Comparison of ENCODE assay signal across 10 mouse cellular contexts in genomic region chr16:30416284-30416683, GRCm38 (mm10). TPM values are rescaled to one million over a fixed set of nuclear protein-coding genes. Genes with fewer than 3 reads are reported as not detected.
DNase-seq lines count a peak whose midpoint lies in the region; ATAC-seq and TF ChIP-seq lines count a peak whose summit lies in the region.
"Had no signal": no experiment of that assay in that cellular context is flagged by ENCODE, and none has a peak within 500 bp of the region (broad histone marks: within the 10 kb centered on the region; RNA-seq: fewer than 3 reads in every experiment).

No protein-coding gene starts in this region.

- H3K27ac ChIP-seq in bone marrow macrophage, adult 2 months (ENCODE audit: insufficient read depth, low read depth, low read length) = peak overlapping the region; percentile 77
- H3K27ac ChIP-seq in intestine, embryonic 16.5 days (ENCODE audit: low read length) = peak overlapping the region; percentile 25
- H3K27ac ChIP-seq: midbrain, embryonic 10.5 days had no signal

- TF ChIP-seq POLR2A in bone marrow macrophage, adult 2 months (IDR thresholded peaks at IDR 0.05; ENCODE audit: borderline replicate concordance, low read depth, low read length) = no peak

- no peaks in the 10 kb centered on the region for H3K27me3 ChIP-seq in intestine, embryonic 16.5 days (replicated peaks; ENCODE audit: control insufficient read depth, insufficient read depth, low read length)

- WGBS in intestine, embryonic 16.5 days = 51% methylated on average over 5 of the region's 5 CpGs

- intact Hi-C loops in left cerebral cortex, postnatal 10 days (cut with DNase I) = no loop called here

- no peak overlapping the region for H3K4me2 ChIP-seq in intestine, embryonic 16.5 days (ENCODE audit: low read depth, low read length)

- peaks cover 18% of the 10 kb centered on the region for H3K4me1 ChIP-seq in bone marrow macrophage, adult 2 months (ENCODE audit: control insufficient read depth, insufficient read depth, low read length)
- H3K4me1 ChIP-seq in intestine, embryonic 16.5 days (ENCODE audit: control insufficient read depth, insufficient read depth, low read length) = peaks cover 14% of the 10 kb centered on the region; the same call in 1 of the 2 replicates
- H3K4me1 ChIP-seq: midbrain, embryonic 10.5 days had no signal

- H3K36me3 ChIP-seq in intestine, embryonic 16.5 days (ENCODE audit: control insufficient read depth, insufficient read depth, low read length) = no peaks in the 10 kb centered on the region
- H3K36me3 ChIP-seq: G1E; midbrain, embryonic 10.5 days had no signal

- peak; percentile 85 for ATAC-seq in intestine, embryonic 16.5 days

- no peaks in the 10 kb centered on the region for H3K9me3 ChIP-seq in intestine, embryonic 16.5 days (ENCODE audit: control insufficient read depth, low read length)
- H3K9me3 ChIP-seq: G1E; midbrain, embryonic 10.5 days had no signal

- H3K4me3 ChIP-seq in bone marrow macrophage, adult 2 months (ENCODE audit: insufficient read depth, low read length) = peak overlapping the region; percentile 40
- no peak overlapping the region for H3K4me3 ChIP-seq in intestine, embryonic 16.5 days (ENCODE audit: low read length)
- H3K4me3 ChIP-seq: midbrain, embryonic 10.5 days had no signal

- DNase-seq in left cerebral cortex, postnatal 10 days (ENCODE audit: extremely low spot score in 1 of 2, low spot score in 2 of 2) = peak; percentile 23 to 56
- no peak for DNase-seq in left cerebral cortex, adult 11 months (ENCODE audit: low spot score)
- DNase-seq in lung, postnatal 4 days = peak; percentile 25 to 45
- no peak for DNase-seq in urinary bladder, postnatal 25 days (ENCODE audit: low spot score)
- DNase-seq in testis, postnatal 10 days (ENCODE audit: low spot score) = no peak
- DNase-seq: adrenal gland, postnatal 10 days had no signal

- H3K9ac ChIP-seq in intestine, embryonic 16.5 days (ENCODE audit: low read depth, low read length) = no peak overlapping the region

- no peak for TF ChIP-seq CTCF in bone marrow macrophage, adult 2 months (IDR thresholded peaks at IDR 0.05; ENCODE audit: low read depth, low read length)

RNA-seq across cellular contexts. Expression of gene Atp13a3, which starts 10.5 kb away (rescaled TPM):
- 10 to 100 TPM; 62.6 to 77.3 TPM for total RNA-seq in left cerebral cortex, postnatal 10 days (2021)
- polyA plus RNA-seq in bone marrow macrophage, adult 2 months (2012; ENCODE audit: insufficient read depth, insufficient read length, missing spikeins) = 39.1 and 46.6 TPM in 2 replicates
- 14.1 and 17.2 TPM in 2 replicates for polyA plus RNA-seq in intestine, embryonic 16.5 days (2015; fragmentation: Nextera tagmentation; extraction: Ambion mirVana)

Comparison
In these comparisons a context has a peak if more than half of its experiments do, and no peak if none do; other contexts are left out.
1. DNase-seq: peak in left cerebral cortex, postnatal 10 days (2 of 2) and lung, postnatal 4 days (2 of 2); none in left cerebral cortex, adult 11 months (single experiment), urinary bladder, postnatal 25 days (single experiment) and testis, postnatal 10 days (single experiment).